Mouse (Mus musculus) neural tube, embryonic 11.5 days (tissue): ENCODE data around the gene Snx32. TPM values are rescaled to one million over a fixed set of nuclear protein-coding genes. Genes with fewer than 3 reads are reported as not detected.

Source experiments
- ATAC-seq: fragments of 200-750 bp; cut with Nextera tagmentation; 2 replicates; pipeline ENCODE4 v1.8.0; 2017; ENCODE audit warnings: moderate number of reproducible peaks, mild to moderate bottlenecking, moderate TSS enrichment, moderate library complexity; ENCODE audit not compliant: insufficient read depth, low FRiP score, low TSS enrichment
- DNase-seq: peaks from one replicate; pipeline ENCODE4 v3.0.0-alpha.2; 2015; ENCODE audit warnings: low spot score
- H3K27ac ChIP-seq: fragments of 300-500 bp; sonication (generic); 2 replicates; pipeline ENCODE4 v1.5.1; 2014; ENCODE audit warnings: low read depth, mild to moderate bottlenecking, low read length
- H3K27me3 ChIP-seq: fragments of 300-500 bp; sonication (generic); 2 replicates; pipeline ENCODE4 v1.6.1; 2014; ENCODE audit warnings: mild to moderate bottlenecking, low read length, mixed read lengths; ENCODE audit not compliant: control insufficient read depth, insufficient read depth
- H3K36me3 ChIP-seq: fragments of 300-500 bp; sonication (generic); 2 replicates; pipeline ENCODE4 v1.6.1; 2014; ENCODE audit warnings: mild to moderate bottlenecking, low read length, moderate library complexity, mixed read lengths; ENCODE audit not compliant: control insufficient read depth, insufficient read depth
- H3K4me1 ChIP-seq: fragments of 300-500 bp; sonication (generic); 2 replicates; pipeline ENCODE4 v1.6.1; 2014; ENCODE audit warnings: low read length, mixed read lengths; ENCODE audit not compliant: control insufficient read depth, insufficient read depth
- H3K4me2 ChIP-seq: fragments of 300-500 bp; sonication (generic); 2 replicates; pipeline ENCODE4 v1.6.1; 2014; ENCODE audit warnings: low read depth, mild to moderate bottlenecking, moderate library complexity
- H3K4me3 ChIP-seq: fragments of 300-500 bp; sonication (generic); 2 replicates; pipeline ENCODE4 v1.5.1; 2014; ENCODE audit warnings: low read depth, low read length
- H3K9ac ChIP-seq: fragments of 300-500 bp; sonication (generic); 2 replicates; pipeline ENCODE4 v1.6.1; 2014; ENCODE audit warnings: mild to moderate bottlenecking, low read length
- H3K9me3 ChIP-seq: fragments of 300-500 bp; sonication (generic); 2 replicates; pipeline ENCODE4 v1.6.1; 2016; ENCODE audit warnings: low read length; ENCODE audit not compliant: control insufficient read depth
- WGBS: fragments of 180-500 bp; shearing (Covaris S2); extraction: QIAGEN DNeasy Blood & Tissue Kit; methylation state at CpG from one replicate; pipeline ENCODE4 v1.1.7; 2014; 5-methylcytosine and 5-hydroxymethylcytosine counted together
- polyA plus RNA-seq: library from polyadenylated mRNA; unstranded; fragments of >200 nt; fragmentation: Nextera tagmentation; extraction: Ambion mirVana; gene quantifications from 2 replicates; pipeline ENCODE4 v1.2.1, GENCODE M21; 2014

Gene Snx32
- polyA plus RNA-seq, 1 experiment from 2014 or later = 23.0 TPM

DNA sequence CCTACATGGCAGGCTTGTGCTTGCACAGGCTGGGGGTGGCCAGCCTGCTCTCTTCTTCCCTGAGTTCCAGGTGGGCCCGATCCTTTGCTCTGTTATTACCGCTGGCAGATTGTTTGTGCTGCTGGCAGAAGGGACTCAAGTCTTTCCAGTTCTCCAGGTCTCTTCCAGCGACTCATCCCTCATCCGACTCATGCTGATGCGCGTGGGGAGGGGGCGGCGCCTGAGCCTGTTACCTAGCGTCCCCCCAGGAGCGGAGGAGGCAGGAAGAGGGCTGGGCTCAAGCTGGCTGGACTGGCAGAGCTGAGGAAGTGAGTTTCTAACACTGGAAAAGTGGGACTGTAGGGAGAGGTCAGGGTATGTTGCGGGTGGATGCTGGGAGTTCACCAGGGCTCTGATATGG, 33.7 kb upstream of the Snx32 start:
- no peaks in the 10 kb centered on the region; the same call in 1 of the 2 replicates for H3K36me3 ChIP-seq
- H3K9ac ChIP-seq = no peak overlapping the region
- no peak overlapping the region for H3K4me2 ChIP-seq
- ATAC-seq (no peak), DNase-seq (no peak)
- no peaks in the 10 kb centered on the region for H3K27me3 ChIP-seq
- H3K4me3 ChIP-seq = no peak overlapping the region
- no peaks in the 10 kb centered on the region for H3K4me1 ChIP-seq
- no peaks in the 10 kb centered on the region for H3K9me3 ChIP-seq
- WGBS = 55% methylated on average over 11 of the region's 11 CpGs
- no peak overlapping the region for H3K27ac ChIP-seq

DNA sequence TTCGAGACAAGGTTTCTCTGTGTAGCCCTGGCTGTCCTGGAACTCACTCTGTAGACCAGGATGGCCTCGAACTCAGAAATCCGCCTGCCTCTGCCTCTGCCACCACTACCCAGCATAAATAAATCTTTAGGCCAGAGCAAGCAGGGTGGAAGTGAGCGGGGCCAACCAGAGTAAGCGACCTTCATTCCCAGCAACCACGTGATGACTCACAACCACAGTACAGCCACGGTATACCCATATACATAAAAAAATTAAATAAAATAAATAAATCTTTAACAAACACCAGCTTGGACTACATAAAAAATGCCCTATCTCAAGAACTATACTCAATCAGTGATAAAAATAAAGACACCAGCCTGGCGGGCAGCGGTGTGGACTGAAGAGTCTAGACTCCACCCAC, 33.0 kb upstream of the Snx32 start:
- ATAC-seq (no peak), DNase-seq (no peak)
- Histone ChIP-seq H3K9me3 (no peaks in the 10 kb centered on the region), H3K27me3 (no peaks in the 10 kb centered on the region), H3K4me2 (no peak overlapping the region), H3K27ac (no peak overlapping the region), H3K36me3 (no peaks in the 10 kb centered on the region; the same call in 1 of the 2 replicates), H3K4me3 (no peak overlapping the region), H3K9ac (no peak overlapping the region), H3K4me1 (no peaks in the 10 kb centered on the region)
- WGBS = 89% methylated on average over 9 of the region's 9 CpGs

DNA sequence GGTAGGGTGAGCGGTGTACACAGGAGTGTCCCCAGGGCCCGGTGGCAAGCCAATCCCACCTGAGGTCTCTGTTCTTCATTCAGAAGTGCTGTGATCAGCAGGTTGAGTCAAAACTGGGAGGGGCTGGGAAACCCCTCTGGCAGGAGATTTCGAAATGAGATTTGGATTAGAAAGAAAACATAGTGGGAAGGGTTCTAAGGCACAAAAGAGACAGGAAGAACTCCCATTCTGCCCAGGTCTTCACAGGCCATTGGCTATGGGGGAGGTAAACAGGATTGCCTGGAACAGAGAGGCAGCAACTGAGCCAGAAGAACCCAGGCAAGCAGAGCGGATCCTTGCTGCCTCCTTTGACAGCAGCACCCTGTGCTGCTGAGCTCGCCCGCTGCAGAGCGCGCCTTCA, 28.4 kb upstream of the Snx32 start:
- WGBS = 78% methylated on average over 8 of the region's 8 CpGs
- Histone ChIP-seq H3K27ac (no peak overlapping the region), H3K4me3 (no peak overlapping the region), H3K4me1 (no peaks in the 10 kb centered on the region), H3K9me3 (no peaks in the 10 kb centered on the region), H3K27me3 (no peaks in the 10 kb centered on the region), H3K4me2 (no peak overlapping the region), H3K9ac (no peak overlapping the region), H3K36me3 (no peaks in the 10 kb centered on the region)
- DNase-seq (no peak), ATAC-seq (no peak)

DNA sequence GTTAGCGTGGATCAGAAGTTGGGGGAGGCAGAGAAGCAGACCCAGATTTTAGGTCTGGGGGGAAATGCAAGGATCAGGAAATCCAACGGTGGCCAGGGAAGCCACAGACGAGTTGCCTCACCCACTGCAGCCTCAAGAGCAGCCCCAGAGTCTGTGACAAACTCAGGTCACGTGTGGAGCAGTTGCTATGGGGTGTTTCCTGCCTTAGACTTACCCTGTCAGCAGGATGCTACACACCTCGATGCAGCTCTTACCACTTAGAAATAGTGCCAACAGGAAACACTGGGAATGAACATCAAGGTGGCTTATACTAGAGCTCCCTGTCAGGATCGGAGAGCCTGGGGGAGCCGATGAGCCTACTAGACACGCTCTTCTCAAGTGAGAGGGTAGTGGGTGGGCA, 22.2 kb upstream of the Snx32 start:
- Histone ChIP-seq H3K9ac (no peak overlapping the region), H3K27ac (no peak overlapping the region), H3K4me3 (no peak overlapping the region), H3K4me1 (peaks cover 4% of the 10 kb centered on the region; the same call in 1 of the 2 replicates), H3K4me2 (no peak overlapping the region), H3K36me3 (no peaks in the 10 kb centered on the region), H3K27me3 (no peaks in the 10 kb centered on the region), H3K9me3 (no peaks in the 10 kb centered on the region)
- no peak for DNase-seq
- 77% methylated on average over 8 of the region's 8 CpGs for WGBS
- ATAC-seq = no peak

DNA sequence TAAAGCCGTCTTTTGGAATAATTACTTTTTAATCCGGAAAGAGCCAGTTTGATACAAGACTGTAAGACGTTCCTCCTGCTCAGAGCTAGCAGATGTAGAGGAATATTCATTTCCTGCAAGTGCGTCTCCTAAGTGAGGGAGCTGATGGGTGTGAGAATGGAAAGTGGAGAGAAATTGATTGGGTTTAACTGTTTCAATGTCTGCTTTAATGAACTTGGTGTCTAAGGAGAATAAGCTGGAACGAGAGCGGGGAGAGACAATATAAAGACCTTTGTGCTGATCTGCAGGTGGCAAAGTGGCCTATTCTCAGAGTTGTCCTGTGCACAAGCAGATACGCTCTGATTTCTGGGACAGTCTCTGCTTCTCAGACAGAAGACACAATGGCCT, 19.8 kb upstream of the Snx32 start:
- Histone ChIP-seq H3K27me3 (no peaks in the 10 kb centered on the region), H3K9ac (no peak overlapping the region), H3K36me3 (no peaks in the 10 kb centered on the region), H3K9me3 (no peaks in the 10 kb centered on the region), H3K4me1 (peaks cover 4% of the 10 kb centered on the region; the same call in 1 of the 2 replicates), H3K4me3 (no peak overlapping the region), H3K4me2 (no peak overlapping the region), H3K27ac (no peak overlapping the region)
- 44% methylated on average over 7 of the region's 7 CpGs for WGBS
- DNase-seq (no peak), ATAC-seq (no peak)

DNA sequence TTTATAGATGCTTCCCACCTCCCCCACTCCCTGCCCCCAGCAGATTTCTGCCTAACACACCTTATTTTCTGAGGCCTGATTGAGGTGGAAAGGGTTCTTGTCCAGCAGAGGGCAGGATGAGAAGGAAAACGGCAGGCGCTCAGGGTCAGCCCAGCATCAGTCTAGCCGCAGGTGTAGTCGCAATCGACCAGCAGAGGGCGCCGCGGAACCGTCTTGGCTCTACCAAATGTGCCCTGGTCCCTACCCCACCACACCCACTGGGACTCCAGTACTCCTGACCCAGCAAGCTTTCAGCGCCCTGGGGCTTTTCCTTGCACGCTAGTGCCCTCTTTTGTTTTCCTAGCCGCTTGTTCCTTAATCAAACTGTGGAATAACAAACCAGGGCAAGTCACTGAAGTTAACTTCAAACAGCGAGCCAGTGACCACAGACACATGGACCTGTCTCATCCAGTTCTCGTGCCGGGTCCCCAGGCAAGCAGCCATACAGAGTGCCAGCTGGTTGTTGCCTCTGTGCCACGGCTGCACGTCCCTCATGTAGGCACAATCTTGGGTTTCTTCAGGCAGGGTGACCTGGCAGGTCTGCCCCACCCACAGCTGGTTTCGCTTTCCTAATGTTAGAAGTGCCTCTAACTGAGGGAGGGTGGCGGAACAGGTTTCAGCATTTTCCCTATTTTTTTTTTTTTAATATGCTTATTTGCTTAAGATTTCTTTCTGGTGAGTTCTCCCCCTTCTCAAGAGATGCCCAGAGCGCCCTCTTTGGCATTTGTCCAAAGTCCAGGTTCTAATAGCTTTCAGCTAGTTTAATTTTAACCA, 19.2 kb upstream of the Snx32 start:
- Histone ChIP-seq H3K27me3 (no peaks in the 10 kb centered on the region), H3K4me2 (0 out of 2 replicates have a peak overlapping the region, but pooled peaks have one; percentile 4), H3K27ac (no peak overlapping the region), H3K36me3 (no peaks in the 10 kb centered on the region), H3K9me3 (no peaks in the 10 kb centered on the region), H3K9ac (no peak overlapping the region), H3K4me3 (no peak overlapping the region), H3K4me1 (peaks cover 4% of the 10 kb centered on the region; the same call in 1 of the 2 replicates)
- ATAC-seq = peak; percentile 85
- peak; percentile 95 for DNase-seq
- 19% methylated on average over 20 of the region's 20 CpGs for WGBS

DNA sequence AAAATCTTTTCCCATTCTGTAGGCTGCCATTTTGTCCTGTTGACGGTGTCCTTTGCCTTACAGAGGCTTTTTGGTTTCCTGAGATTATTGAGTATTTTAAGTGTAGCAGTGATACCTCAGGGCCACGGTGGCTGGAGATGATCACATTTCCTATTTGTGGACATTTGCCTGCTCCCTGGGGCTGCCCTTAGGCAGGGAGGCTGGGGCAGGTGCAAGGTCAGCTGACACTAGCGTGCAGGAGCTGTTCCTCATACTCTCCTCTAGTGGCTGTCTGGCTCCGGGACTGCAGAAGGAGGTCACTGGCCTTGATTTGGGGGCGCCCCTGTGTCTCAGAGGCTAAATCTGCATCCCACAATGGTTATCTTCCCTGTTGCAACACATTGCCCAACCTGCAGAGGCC, 14.9 kb upstream of the Snx32 start:
- H3K4me1 ChIP-seq = peaks cover 4% of the 10 kb centered on the region; the same call in 1 of the 2 replicates
- no peaks in the 10 kb centered on the region for H3K9me3 ChIP-seq
- WGBS = 74% methylated on average over 5 of the region's 5 CpGs
- ATAC-seq (no peak), DNase-seq (no peak)
- H3K36me3 ChIP-seq = no peaks in the 10 kb centered on the region
- no peaks in the 10 kb centered on the region for H3K27me3 ChIP-seq
- no peak overlapping the region for H3K4me3 ChIP-seq
- H3K27ac ChIP-seq = no peak overlapping the region
- no peak overlapping the region for H3K4me2 ChIP-seq
- H3K9ac ChIP-seq = no peak overlapping the region

DNA sequence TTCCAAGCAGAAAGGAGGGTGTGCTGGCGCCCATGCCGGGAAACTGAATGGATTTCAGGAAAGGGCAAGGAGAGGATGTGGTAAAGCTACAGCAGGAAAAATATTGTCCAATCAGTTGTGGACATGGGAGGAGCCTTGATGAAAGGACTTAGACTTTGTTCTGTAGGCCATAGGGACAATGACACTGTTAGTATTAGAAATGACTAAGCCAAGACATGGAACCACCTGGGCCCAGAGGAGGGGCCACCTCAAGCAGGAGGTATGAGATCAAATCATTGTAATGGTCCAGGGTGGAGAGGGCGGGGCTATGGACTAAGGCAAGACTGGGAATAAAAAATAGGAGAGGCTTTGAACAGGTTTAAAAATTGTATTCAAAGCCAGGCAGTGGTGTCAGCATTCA, 8.4 kb upstream of the Snx32 start:
- Histone ChIP-seq H3K4me2 (no peak overlapping the region), H3K9ac (no peak overlapping the region), H3K27ac (no peak overlapping the region), H3K36me3 (no peaks in the 10 kb centered on the region), H3K4me3 (no peak overlapping the region), H3K9me3 (no peaks in the 10 kb centered on the region), H3K4me1 (no peaks in the 10 kb centered on the region; the same call in 1 of the 2 replicates), H3K27me3 (no peaks in the 10 kb centered on the region)
- ATAC-seq (no peak), DNase-seq (no peak)
- 93% methylated on average over 3 of the region's 3 CpGs for WGBS

DNA sequence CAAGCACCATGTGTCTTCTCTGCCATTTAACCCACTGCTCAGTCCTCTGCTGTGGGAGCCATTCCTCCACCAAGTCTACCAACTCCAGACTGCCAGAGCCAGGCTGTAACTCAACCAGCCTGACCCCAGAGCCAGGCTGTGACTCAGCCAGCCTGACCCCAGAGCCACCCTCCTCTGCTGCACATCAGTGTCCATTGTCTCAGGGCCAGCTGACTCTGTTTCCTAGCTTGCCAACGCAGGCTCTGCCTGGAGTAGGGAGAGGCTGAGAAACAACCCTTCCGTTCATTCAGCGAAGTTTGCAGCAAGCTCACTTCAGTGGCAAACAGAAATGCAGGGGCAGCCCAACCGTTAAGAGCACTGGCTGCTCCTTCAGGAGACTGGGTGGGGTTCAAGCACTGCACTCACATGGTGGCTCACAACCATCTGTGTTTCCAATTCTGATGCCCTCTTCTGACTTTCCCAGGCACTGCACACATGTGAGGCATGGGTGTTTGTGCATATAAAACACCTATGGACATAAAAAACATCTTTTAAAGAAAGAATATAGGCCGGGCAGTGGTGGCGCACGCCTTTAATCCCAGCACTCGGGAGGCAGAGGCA, 6.7 kb upstream of the Snx32 start:
- no peaks in the 10 kb centered on the region; the same call in 1 of the 2 replicates for H3K4me1 ChIP-seq
- no peaks in the 10 kb centered on the region for H3K27me3 ChIP-seq
- no peak for DNase-seq
- H3K36me3 ChIP-seq = no peaks in the 10 kb centered on the region
- no peak overlapping the region for H3K4me3 ChIP-seq
- H3K4me2 ChIP-seq = no peak overlapping the region
- H3K9ac ChIP-seq = no peak overlapping the region
- WGBS = 81% methylated on average over 8 of the region's 8 CpGs
- no peak overlapping the region for H3K27ac ChIP-seq
- no peak for ATAC-seq
- H3K9me3 ChIP-seq = no peaks in the 10 kb centered on the region
